Mouse (Mus musculus) thymus, postnatal 14 days (tissue): ENCODE measurements around the gene Stag1.

Experiments used
- DNase-seq: peaks from one replicate; pipeline ENCODE4 v3.0.0; 2021

The Stag1 gene

GRCm38 (mm10) chr9:100605985-100606554 is 8.5 kb downstream of the Stag1 start:
- DNase-seq: no peak

GRCm38 (mm10) chr9:100613501-100614071 is 16.0 kb downstream of the Stag1 start:
- DNase-seq: no peak

- DNase-seq: no peak
Observed at GRCm38 (mm10) chr9:100616947-100617346, 19.3 kb downstream of the Stag1 start.

- DNase-seq: no peak
Observed at GRCm38 (mm10) chr9:100626258-100626657, 28.7 kb downstream of the Stag1 start.

- DNase-seq: no peak
Observed at GRCm38 (mm10) chr9:100640754-100641153, 43.2 kb downstream of the Stag1 start.

GRCm38 (mm10) chr9:100641391-100642085 is 43.9 kb downstream of the Stag1 start:
- DNase-seq: no peak

- no peak for DNase-seq
Observed at GRCm38 (mm10) chr9:100642186-100642839, 44.7 kb downstream of the Stag1 start.

- DNase-seq: peak; percentile 100
Observed at GRCm38 (mm10) chr9:100642840-100643697, 45.5 kb downstream of the Stag1 start.

- peak; percentile 70 for DNase-seq
Observed at GRCm38 (mm10) chr9:100644071-100644771, 46.6 kb downstream of the Stag1 start.

GRCm38 (mm10) chr9:100645026-100645940 is 47.7 kb downstream of the Stag1 start:
- DNase-seq: no peak

GRCm38 (mm10) chr9:100646276-100646675 is 48.7 kb downstream of the Stag1 start:
- DNase-seq: no peak

GRCm38 (mm10) chr9:100647774-100648323 is 50.3 kb downstream of the Stag1 start:
- no peak for DNase-seq

- no peak for DNase-seq
Observed at GRCm38 (mm10) chr9:100654104-100654503, 56.5 kb downstream of the Stag1 start.

- DNase-seq: no peak
Observed at GRCm38 (mm10) chr9:100656058-100656457, 58.5 kb downstream of the Stag1 start.

GRCm38 (mm10) chr9:100660587-100660986 is 63.0 kb downstream of the Stag1 start:
- DNase-seq: no peak

GRCm38 (mm10) chr9:100663473-100664134 is 66.0 kb downstream of the Stag1 start:
- no peak for DNase-seq

- DNase-seq: no peak
Observed at GRCm38 (mm10) chr9:100670151-100670550, 72.6 kb downstream of the Stag1 start.

GRCm38 (mm10) chr9:100679036-100679435 is 81.4 kb downstream of the Stag1 start:
- no peak for DNase-seq

- no peak for DNase-seq
Observed at GRCm38 (mm10) chr9:100682285-100682684, 84.7 kb downstream of the Stag1 start.
